Comparison of ENCODE assay signal across 8 mouse cellular contexts in the genomic region with DNA sequence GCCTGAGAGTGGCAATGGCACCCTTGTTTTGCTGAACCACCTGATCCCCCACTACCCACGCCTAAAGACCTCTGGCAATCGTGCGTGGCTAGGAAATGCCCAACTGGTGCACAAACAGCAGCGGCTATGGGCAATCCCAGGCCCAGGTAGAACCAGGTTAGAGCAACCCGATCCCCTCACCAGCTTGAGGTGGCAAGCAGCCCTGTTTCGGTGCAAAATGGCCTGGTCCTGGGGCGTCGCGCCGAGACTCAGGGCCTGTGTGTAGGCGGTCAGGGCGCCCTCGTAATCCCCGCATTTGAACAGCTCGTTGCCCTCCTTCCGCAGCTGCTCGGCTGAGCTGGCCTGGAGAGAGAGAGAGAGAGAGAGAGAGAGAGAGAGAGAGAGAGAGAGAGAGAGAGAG. TPM values are rescaled to one million over a fixed set of nuclear protein-coding genes. Genes with fewer than 3 reads are reported as not detected.
A peak's percentile ranks its signal among the peaks of the same experiment; 100 is the strongest.
DNase-seq lines count a peak whose midpoint lies in the region; ATAC-seq and TF ChIP-seq lines count a peak whose summit lies in the region.

No protein-coding gene starts in this region.

- peak overlapping the region; percentile 71 for H3K27ac ChIP-seq in heart, adult 2 months
- H3K27ac ChIP-seq in bone marrow macrophage, adult 2 months (ENCODE audit: insufficient read depth, low read depth, low read length): no peak overlapping the region
- H3K27ac ChIP-seq in heart, embryonic 11.5 days (ENCODE audit: low read depth, low read length): peak overlapping the region; percentile 41; the same call in 1 of the 2 replicates
- no peak overlapping the region for H3K27ac ChIP-seq in macrophage

- H3K9me3 ChIP-seq in heart, embryonic 11.5 days (replicated peaks; ENCODE audit: control insufficient read depth, low read length): no peaks in the 10 kb centered on the region

- no peak for ATAC-seq in heart, embryonic 11.5 days (replicated peaks; ENCODE audit: insufficient number of reproducible peaks, low FRiP score, low TSS enrichment)

- TF ChIP-seq POLR2A in heart, adult 2 months (IDR thresholded peaks at IDR 0.05; ENCODE audit: insufficient read depth, low read depth, low read length): no peak
- TF ChIP-seq POLR2A in bone marrow macrophage, adult 2 months (IDR thresholded peaks at IDR 0.05; ENCODE audit: borderline replicate concordance, low read depth, low read length): no peak

- no peaks in the 10 kb centered on the region for H3K27me3 ChIP-seq in heart, adult 2 months (ENCODE audit: control insufficient read depth, insufficient read depth, low read length)
- H3K27me3 ChIP-seq in heart, embryonic 11.5 days (ENCODE audit: control insufficient read depth, insufficient read depth, low read length): no peaks in the 10 kb centered on the region

- DNase-seq in heart, adult 2 months: peak; percentile 36 to 58
- no peak for DNase-seq in heart, postnatal 25 days (ENCODE audit: low spot score)
- peak; percentile 58 for DNase-seq in kidney, postnatal 10 days
- DNase-seq in testis, postnatal 10 days (ENCODE audit: low spot score): peak; percentile 57
- no peak for DNase-seq in frontal cortex, postnatal 14 days (ENCODE audit: low spot score in 2 of 2)

- H3K4me3 ChIP-seq in heart, adult 2 months: peak overlapping the region; percentile 68
- H3K4me3 ChIP-seq in bone marrow macrophage, adult 2 months (ENCODE audit: insufficient read depth, low read length): peak overlapping the region; percentile 64
- H3K4me3 ChIP-seq in heart, embryonic 11.5 days (ENCODE audit: low read depth, low read length): peak overlapping the region; percentile 64
- H3K4me3 ChIP-seq in macrophage (ENCODE audit: inconsistent target): peak overlapping the region; percentile 19; the same call in 1 of the 2 replicates

- no peaks in the 10 kb centered on the region for H3K79me2 ChIP-seq in heart, adult 2 months (replicated peaks; ENCODE audit: control insufficient read depth, insufficient read depth, low read length)
- H3K79me2 ChIP-seq in macrophage (ENCODE audit: inconsistent target): no peaks in the 10 kb centered on the region

- no peaks in the 10 kb centered on the region for H3K36me3 ChIP-seq in heart, adult 2 months (ENCODE audit: control insufficient read depth, insufficient read depth, low read length)
- H3K36me3 ChIP-seq in heart, embryonic 11.5 days (ENCODE audit: control insufficient read depth, insufficient read depth, low read length): peaks cover 9% of the 10 kb centered on the region
- peaks cover 28% of the 10 kb centered on the region for H3K36me3 ChIP-seq in macrophage (ENCODE audit: inconsistent target)

- H3K4me1 ChIP-seq in heart, adult 2 months (ENCODE audit: control insufficient read depth, insufficient read depth, low read length): peaks cover 11% of the 10 kb centered on the region
- H3K4me1 ChIP-seq in bone marrow macrophage, adult 2 months (ENCODE audit: control insufficient read depth, insufficient read depth, low read length): peaks cover 11% of the 10 kb centered on the region
- peaks cover 22% of the 10 kb centered on the region for H3K4me1 ChIP-seq in heart, embryonic 11.5 days (ENCODE audit: control insufficient read depth, insufficient read depth, low read length)

- TF ChIP-seq EP300 in heart, adult 2 months (IDR thresholded peaks at IDR 0.05; ENCODE audit: insufficient read depth, low read depth, low read length): no peak

- H3K4me2 ChIP-seq in heart, embryonic 11.5 days: peak overlapping the region; percentile 95

- TF ChIP-seq CTCF in heart, adult 2 months (IDR thresholded peaks at IDR 0.05): no peak
- TF ChIP-seq CTCF in bone marrow macrophage, adult 2 months (IDR thresholded peaks at IDR 0.05; ENCODE audit: low read depth, low read length): no peak

- intact Hi-C loops in heart, adult 2 months (cut with DNase I): no loop called here
- intact Hi-C loops in heart, postnatal 25 days (cut with DNase I): no loop called here

- peak overlapping the region; percentile 57 for H3K9ac ChIP-seq in heart, adult 2 months (ENCODE audit: low read depth, low read length)
- peak overlapping the region; percentile 73 for H3K9ac ChIP-seq in heart, embryonic 11.5 days (ENCODE audit: low read depth, low read length)

- 10% methylated on average over 17 of the region's 17 CpGs for WGBS in heart, adult 2 months
- WGBS in heart, embryonic 11.5 days (ENCODE audit: insufficient replicate concordance): 10% methylated on average over 17 of the region's 17 CpGs
- WGBS in macrophage (ENCODE audit: missing documents): 24% methylated on average over 12 of the region's 17 CpGs

RNA-seq across cellular contexts. Expression of a gene that starts 1.4 kb away (rescaled TPM):
- total RNA-seq in heart, adult 2 months (2021): 10 to 100 TPM; 15.8 to 16.8 TPM
- 23.0 and 24.0 TPM in 2 replicates for polyA plus RNA-seq in heart, adult 2 months (2012; rRNA removed)
- total RNA-seq in heart, postnatal 25 days (2021): 10 to 100 TPM; 13.5 to 15.8 TPM
- polyA plus RNA-seq in bone marrow macrophage, adult 2 months (2012; ENCODE audit: insufficient read depth, insufficient read length, missing spikeins): 13.3 and 17.6 TPM in 2 replicates
- polyA plus RNA-seq in heart, embryonic 11.5 days (2014; fragmentation: Nextera tagmentation; extraction: Ambion mirVana): 11.3 and 15.6 TPM in 2 replicates
- 10 to 100 TPM; 18.0 to 61.1 (median 36.9) TPM for total RNA-seq in macrophage (2018; cell fraction: chromatin; rRNA removed)
- 10 to 100 TPM; 11.1 to 24.4 (median 17.7) TPM for total RNA-seq in macrophage (2018; cell fraction: cytosol; rRNA removed)
- total RNA-seq in macrophage (2018; cell fraction: nucleus; rRNA removed): 10 to 100 TPM; 15.6 to 55.1 (median 26.9) TPM
- 14.3 to 19.5 TPM (median 16.2 TPM) in 3 replicates for polyA plus RNA-seq in macrophage (2018)

RNA-seq across cellular contexts. Expression of a gene that starts 3.5 kb away (rescaled TPM):
- 10 to 100 TPM; 30.0 to 39.9 TPM for total RNA-seq in heart, adult 2 months (2021)
- polyA plus RNA-seq in heart, adult 2 months (2012; rRNA removed): 47.7 and 77.5 TPM in 2 replicates
- total RNA-seq in heart, postnatal 25 days (2021): 10 to 100 TPM; 35.2 to 38.9 TPM
- 6.2 and 7.5 TPM in 2 replicates for polyA plus RNA-seq in bone marrow macrophage, adult 2 months (2012; ENCODE audit: insufficient read depth, insufficient read length, missing spikeins)
- polyA plus RNA-seq in heart, embryonic 11.5 days (2014; fragmentation: Nextera tagmentation; extraction: Ambion mirVana): 13.3 and 15.7 TPM in 2 replicates
- 10 to 100 TPM in 18 of 26 experiments, 1 to 10 TPM in 8; 5.5 to 39.3 (median 13.0) TPM for total RNA-seq in macrophage (2018; cell fraction: chromatin; rRNA removed)
- 10 to 100 TPM in 2 of 26 experiments, 1 to 10 TPM in 24; 3.4 to 10.3 (median 6.3) TPM for total RNA-seq in macrophage (2018; cell fraction: cytosol; rRNA removed)
- total RNA-seq in macrophage (2018; cell fraction: nucleus; rRNA removed): 10 to 100 TPM in 9 of 26 experiments, 1 to 10 TPM in 17; 2.0 to 26.1 (median 8.0) TPM
- 6.0 to 14.5 TPM (median 10.1 TPM) in 3 replicates for polyA plus RNA-seq in macrophage (2018)

RNA-seq across cellular contexts. Expression of a gene that starts 15.1 kb away (rescaled TPM):
- total RNA-seq in heart, adult 2 months (2021): 1 to 10 TPM; 5.6 to 6.1 TPM
- polyA plus RNA-seq in heart, adult 2 months (2012; rRNA removed): 7.0 and 7.4 TPM in 2 replicates
- 1 to 10 TPM; 6.1 to 6.7 TPM for total RNA-seq in heart, postnatal 25 days (2021)
- 5.5 and 6.8 TPM in 2 replicates for polyA plus RNA-seq in bone marrow macrophage, adult 2 months (2012; ENCODE audit: insufficient read depth, insufficient read length, missing spikeins)
- polyA plus RNA-seq in heart, embryonic 11.5 days (2014; fragmentation: Nextera tagmentation; extraction: Ambion mirVana): 8.9 and 9.0 TPM in 2 replicates
- total RNA-seq in macrophage (2018; cell fraction: chromatin; rRNA removed): 10 to 100 TPM in 24 of 26 experiments, 1 to 10 TPM in 2; 8.5 to 52.2 (median 31.2) TPM
- 1 to 10 TPM in 22 of 26 experiments, under 1 TPM in 4; 0.53 to 5.2 (median 2.0) TPM for total RNA-seq in macrophage (2018; cell fraction: cytosol; rRNA removed)
- total RNA-seq in macrophage (2018; cell fraction: nucleus; rRNA removed): 10 to 100 TPM in 23 of 26 experiments, 1 to 10 TPM in 3; 5.6 to 42.2 (median 17.7) TPM
- 2.3 to 2.8 TPM (median 2.4 TPM) in 3 replicates for polyA plus RNA-seq in macrophage (2018)

RNA-seq across cellular contexts. Expression of a gene that starts 31.8 kb away (rescaled TPM):
- total RNA-seq in heart, adult 2 months (2021): 10 to 100 TPM; 55.7 to 58.7 TPM
- 75.8 and 82.4 TPM in 2 replicates for polyA plus RNA-seq in heart, adult 2 months (2012; rRNA removed)
- total RNA-seq in heart, postnatal 25 days (2021): 10 to 100 TPM; 67.2 to 67.5 TPM
- 75.2 and 75.7 TPM in 2 replicates for polyA plus RNA-seq in bone marrow macrophage, adult 2 months (2012; ENCODE audit: insufficient read depth, insufficient read length, missing spikeins)
- polyA plus RNA-seq in heart, embryonic 11.5 days (2014; fragmentation: Nextera tagmentation; extraction: Ambion mirVana): 12.3 and 12.7 TPM in 2 replicates
- 100 to 1,000 TPM in 16 of 26 experiments, 10 to 100 TPM in 10; 16.5 to 452 (median 118) TPM for total RNA-seq in macrophage (2018; cell fraction: chromatin; rRNA removed)
- 10 to 100 TPM; 10.2 to 96.2 (median 35.6) TPM for total RNA-seq in macrophage (2018; cell fraction: cytosol; rRNA removed)
- 100 to 1,000 TPM in 9 of 26 experiments, 10 to 100 TPM in 17; 18.0 to 266 (median 60.2) TPM for total RNA-seq in macrophage (2018; cell fraction: nucleus; rRNA removed)
- 15.9 to 83.7 TPM (median 73.2 TPM) in 3 replicates for polyA plus RNA-seq in macrophage (2018)

RNA-seq across cellular contexts. Expression of a gene that starts 45.1 kb away (rescaled TPM):
- total RNA-seq in heart, adult 2 months (2021): 1 to 10 TPM in 1 of 2 experiments, under 1 TPM in 1; 0.47 to 1.5 TPM
- polyA plus RNA-seq in heart, adult 2 months (2012; rRNA removed): 1.1 and 2.8 TPM in 2 replicates
- 1 to 10 TPM; 2.9 to 3.7 TPM for total RNA-seq in heart, postnatal 25 days (2021)
- polyA plus RNA-seq in bone marrow macrophage, adult 2 months (2012; ENCODE audit: insufficient read depth, insufficient read length, missing spikeins): 66.9 and 68.7 TPM in 2 replicates
- 148 and 156 TPM in 2 replicates for polyA plus RNA-seq in heart, embryonic 11.5 days (2014; fragmentation: Nextera tagmentation; extraction: Ambion mirVana)
- 10 to 100 TPM in 9 of 26 experiments, 1 to 10 TPM in 17; 1.1 to 56.5 (median 7.6) TPM for total RNA-seq in macrophage (2018; cell fraction: chromatin; rRNA removed)
- total RNA-seq in macrophage (2018; cell fraction: cytosol; rRNA removed): 1 to 10 TPM; 1.5 to 9.8 (median 3.6) TPM
- total RNA-seq in macrophage (2018; cell fraction: nucleus; rRNA removed): 10 to 100 TPM in 2 of 26 experiments, 1 to 10 TPM in 24; 1.3 to 27.8 (median 3.9) TPM
- 2.1 to 15.2 TPM (median 9.7 TPM) in 3 replicates for polyA plus RNA-seq in macrophage (2018)

Comparison
In these comparisons a context has a peak if more than half of its experiments do, and no peak if none do; other contexts are left out.
1. DNase-seq: peak in heart, adult 2 months (2 of 2), kidney, postnatal 10 days (single experiment) and testis, postnatal 10 days (single experiment); none in heart, postnatal 25 days (single experiment) and frontal cortex, postnatal 14 days (0 of 2).
2. H3K27ac ChIP-seq: peak in heart, adult 2 months (single experiment) and heart, embryonic 11.5 days (single experiment); none in bone marrow macrophage, adult 2 months (single experiment) and macrophage (single experiment).
3. Peak in every context shown above with its lines, with median percentiles within 50 percentile points of each other: H3K4me3 ChIP-seq.